Mouse (Mus musculus) gastrocnemius, postnatal 25 days (tissue): ENCODE results near the gene Gm2897. TPM values are rescaled to one million over a fixed set of nuclear protein-coding genes. Genes with fewer than 3 reads are reported as not detected.
"Not testable (repeated sequence)": the region's sequence is repeated elsewhere in the genome, so short reads cannot be mapped to it uniquely, and the experiment has no call there.

ENCODE experiments used
- DNase-seq: peaks from one replicate; pipeline ENCODE4 v3.0.0; 2022
- long read RNA-seq, 2 experiments: library from polyadenylated mRNA; stranded (forward); transcript quantifications; one replicate each; pipeline ENCODE4 v2.0.0; 2021
- total RNA-seq, 2 experiments: library from RNA; stranded (reverse); gene quantifications; 1 replicate in 1 of 2; 2 replicates in 1 of 2; pipeline ENCODE4 v1.2.3; 2021

Gm2897 gene
- total RNA-seq, result not detected
- long read RNA-seq, experiment 1, result 0 reads
- long read RNA-seq, experiment 2, result 0 reads

DNA sequence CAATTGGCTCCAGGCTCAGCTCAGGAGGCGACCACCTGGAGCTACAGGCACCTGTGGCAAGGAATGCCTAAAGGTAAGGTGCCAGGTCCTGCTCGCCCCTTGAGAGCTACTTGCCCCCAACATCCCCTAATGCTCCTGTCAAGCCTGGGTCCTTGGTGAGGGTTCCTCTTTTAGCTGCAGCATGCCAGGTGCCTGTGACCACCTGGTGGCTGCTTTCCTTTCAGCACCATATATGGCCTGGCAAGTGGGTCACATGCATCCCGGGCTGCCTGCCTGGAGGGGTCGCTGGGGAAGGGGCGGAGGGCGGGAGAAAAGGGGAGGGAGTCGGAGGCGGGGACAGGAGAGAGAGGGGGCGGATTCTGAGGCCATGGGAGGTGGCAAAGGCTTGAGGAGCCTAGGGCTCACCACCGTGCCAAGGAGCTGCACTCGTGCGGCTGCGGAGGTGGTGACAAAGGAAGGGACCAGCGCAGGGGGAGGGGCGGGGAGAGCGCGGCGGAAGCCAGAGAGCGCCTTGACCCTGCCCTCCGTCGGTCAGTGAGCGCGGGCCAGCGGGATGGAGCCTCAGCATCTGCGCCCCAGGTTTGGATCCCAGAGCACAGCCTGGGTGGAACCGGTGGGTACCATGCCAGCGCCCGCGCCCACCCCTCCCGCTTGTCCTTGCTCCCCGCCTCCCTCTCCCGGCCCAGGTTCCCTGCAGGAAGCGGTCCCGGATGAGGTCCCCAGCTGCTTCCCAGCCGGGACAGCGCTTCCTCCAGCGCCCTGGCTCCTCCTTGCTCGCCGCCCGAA, at the start of gene Gm2897:
TSS of gene Gm2897 (plus strand) at position 559 of the 786 bp plus-strand sequence.
- DNase-seq, result peak; percentile 4

DNA sequence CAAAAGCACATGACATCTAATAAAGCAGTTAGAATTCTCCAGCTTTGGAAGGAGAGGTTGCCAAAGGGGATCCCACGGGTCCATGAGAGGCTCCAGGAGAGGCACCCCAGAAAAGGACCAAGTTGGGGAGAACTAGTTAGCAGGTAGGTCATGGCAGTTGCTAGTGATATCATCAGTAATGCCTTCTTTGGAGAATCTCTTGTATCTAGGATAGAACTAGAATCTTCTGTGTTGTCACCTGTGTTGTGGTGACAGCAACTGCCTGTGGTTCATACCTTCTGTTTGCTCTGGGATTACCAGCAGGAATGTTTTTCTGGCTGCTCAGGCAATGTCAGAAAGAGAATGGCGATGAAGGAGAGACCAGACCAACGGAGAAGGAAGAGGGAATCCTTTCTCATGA, 19.4 kb upstream of the Gm2897 start, which contains the start of gene Gm2888:
TSS of gene Gm2888 (plus strand) at position 301 of the 400 bp plus-strand sequence.
- DNase-seq, result not testable (repeated sequence)

- DNase-seq, result not testable (repeated sequence)
Measured at GRCm38 (mm10) chr14:3049513-3049800, 372 bp downstream of the Gm2897 start.

GRCm38 (mm10) chr14:3050087-3050486, 1.0 kb downstream of the Gm2897 start:
- not testable (repeated sequence) for DNase-seq

GRCm38 (mm10) chr14:3116051-3116450, 67.0 kb downstream of the Gm2897 start:
- DNase-seq, result not testable (repeated sequence)

Other genes starting within 250 kb of the Gm2897 start
- not detected for gene Gm2888, start 19.3 kb upstream of the Gm2897 start, total RNA-seq
- gene Gm10340, start 84.7 kb downstream of the Gm2897 start, total RNA-seq, result not detected
- gene Gm5795, start 139.0 kb downstream of the Gm2897 start, total RNA-seq, result not detected
- 1 to 10 TPM in 1 of 2 experiments, under 1 TPM in 1; 0.33 to 1.5 TPM for gene D830030K20Rik, start 159.2 kb downstream of the Gm2897 start, total RNA-seq